Mouse (Mus musculus): ENCODE measurements around the gene Fcrl6. TPM values are rescaled to one million over a fixed set of nuclear protein-coding genes. Genes with fewer than 3 reads are reported as not detected.

The Fcrl6 gene
- total RNA-seq (2021): under 1 TPM in 1 of 2 experiments, not detected in 1; 0.25 TPM
- long read RNA-seq: 0 reads

DNA sequence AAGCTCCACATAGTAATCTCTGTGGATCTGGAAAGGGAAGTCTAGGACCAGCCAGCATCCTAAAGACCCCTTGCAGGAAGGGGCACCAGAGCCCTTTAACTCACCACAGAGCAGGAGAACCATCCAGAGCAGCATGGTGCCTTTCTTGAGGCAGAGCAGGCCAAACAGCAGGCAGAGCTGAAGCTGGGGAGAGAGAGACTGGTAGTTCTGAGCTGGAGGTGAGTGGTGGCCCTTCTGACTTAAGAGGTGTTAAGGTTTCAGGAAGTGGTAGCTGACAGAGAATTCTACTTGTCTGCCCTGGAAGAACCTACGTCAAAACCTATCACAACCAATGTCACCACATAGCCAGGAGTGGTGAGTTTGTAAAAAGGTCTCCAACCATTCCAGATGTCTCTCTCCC, at the start of gene Fcrl6:
Fcrl6 (minus strand) TSS at position 226 of the 400 bp plus-strand sequence.
- no peak for DNase-seq (ENCODE audit: low spot score in 2 of 2)

DNA sequence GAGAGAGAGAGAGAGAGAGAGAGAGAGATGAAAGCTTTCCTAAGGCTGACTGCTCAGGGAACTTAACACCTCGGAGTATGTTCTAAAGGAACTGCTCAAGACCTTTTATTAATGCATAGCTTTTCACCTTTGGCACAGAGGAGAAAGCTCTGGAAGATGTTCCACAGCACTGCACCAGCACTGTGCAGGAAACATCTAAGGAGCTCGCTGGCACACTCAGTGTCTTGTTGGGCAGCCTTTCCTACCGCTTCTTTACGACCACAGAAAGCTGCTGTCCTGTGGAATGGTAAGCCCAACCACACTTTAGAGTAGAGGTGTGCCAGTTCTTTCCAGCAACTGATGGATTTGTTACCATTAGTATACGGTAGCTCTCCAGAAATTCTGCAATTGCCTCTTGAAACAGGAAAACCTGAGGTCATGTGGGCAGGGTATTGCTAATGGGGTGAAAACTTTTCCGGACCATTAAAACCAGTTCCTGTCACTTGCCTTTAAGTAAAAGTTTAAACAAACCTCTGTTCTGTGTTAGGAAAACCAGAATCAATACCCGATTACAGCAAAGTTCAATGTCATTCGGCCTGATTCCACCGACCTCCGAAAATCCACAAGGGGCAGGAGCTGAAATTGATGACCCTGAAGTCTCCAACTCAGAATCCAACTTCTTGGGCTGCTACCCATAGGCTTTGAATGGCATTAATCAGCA, 49.1 kb upstream of the Fcrl6 start:
- DNase-seq (ENCODE audit: low spot score in 2 of 2): no peak

DNA sequence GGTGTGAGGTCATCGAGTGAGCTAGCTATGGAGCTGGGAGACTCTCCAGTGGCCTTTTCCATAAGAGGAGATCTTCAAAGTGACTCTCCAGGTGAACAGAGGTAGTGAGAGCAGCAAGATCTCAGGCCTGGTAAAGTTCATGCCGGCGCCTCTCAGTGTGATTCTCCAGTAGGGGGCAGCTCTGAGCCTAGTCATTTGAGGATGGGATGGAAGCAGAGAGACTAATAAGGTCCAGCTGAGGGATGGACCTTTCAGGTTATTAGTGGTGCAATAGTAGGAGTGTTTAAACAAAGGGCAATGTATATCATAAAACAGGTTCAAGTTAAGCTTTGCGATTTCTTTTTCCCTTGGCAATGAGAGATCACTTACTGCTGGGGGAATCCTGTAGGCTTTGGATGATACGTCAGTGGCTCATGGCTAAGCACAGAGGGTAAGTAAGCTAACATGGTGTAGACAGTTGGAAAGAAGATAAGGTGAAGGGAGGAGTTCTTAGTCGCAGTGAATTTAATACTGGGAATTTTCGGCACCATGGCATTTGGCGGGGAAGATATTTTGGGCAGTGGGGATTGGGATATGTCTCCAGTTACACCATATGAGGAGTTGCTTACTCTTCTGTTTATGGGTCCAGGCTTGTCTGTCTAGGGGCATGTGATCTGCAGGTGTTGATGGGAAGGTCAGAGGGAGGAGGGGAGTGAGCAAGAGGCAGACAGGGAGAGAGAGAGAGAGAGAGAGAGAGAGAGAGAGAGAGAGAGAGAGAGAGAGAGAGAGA, 48.4 kb upstream of the Fcrl6 start:
- DNase-seq (ENCODE audit: low spot score in 2 of 2): peak in 1 of 2 experiments; percentile 29

DNA sequence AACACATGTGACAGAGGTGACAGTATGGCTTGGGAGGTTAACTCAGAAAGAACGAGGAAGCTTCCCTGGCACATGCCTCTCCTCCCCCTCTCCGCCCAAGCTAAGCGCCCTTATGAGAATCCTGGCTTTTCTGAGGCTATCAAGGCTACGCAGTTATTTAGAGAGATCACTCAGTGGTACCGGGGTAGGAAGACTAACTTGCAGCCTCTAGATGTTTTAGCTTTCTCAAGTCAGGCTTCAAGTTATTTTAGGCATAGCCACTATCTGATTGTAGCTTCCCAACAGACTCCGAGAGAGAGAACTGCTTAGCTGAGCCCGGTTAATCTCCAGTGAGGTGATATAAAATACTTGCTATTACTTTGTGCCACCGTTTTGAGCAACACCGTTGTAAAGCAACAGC, 47.0 kb upstream of the Fcrl6 start:
- DNase-seq (ENCODE audit: low spot score in 2 of 2): no peak

DNA sequence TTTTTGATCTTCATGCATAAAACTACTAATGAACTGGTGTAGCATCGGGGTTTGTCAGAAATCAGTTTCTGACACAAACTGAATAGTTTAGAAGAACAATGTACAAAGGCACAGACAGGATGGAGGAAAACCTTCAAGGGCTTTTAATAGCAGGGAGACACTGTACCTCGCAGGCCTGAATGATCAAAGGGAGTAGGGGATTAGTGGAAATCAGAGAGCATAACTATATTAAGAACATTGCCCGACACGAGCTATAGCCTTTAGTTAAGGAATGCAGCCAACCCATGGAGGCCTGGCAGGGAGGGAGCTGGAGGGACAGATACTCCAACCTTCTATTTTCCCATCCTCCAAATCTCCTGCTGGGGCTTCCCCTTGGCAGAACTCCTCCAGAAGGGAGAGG, 44.9 kb upstream of the Fcrl6 start:
- no peak for DNase-seq (ENCODE audit: low spot score in 2 of 2)

DNA sequence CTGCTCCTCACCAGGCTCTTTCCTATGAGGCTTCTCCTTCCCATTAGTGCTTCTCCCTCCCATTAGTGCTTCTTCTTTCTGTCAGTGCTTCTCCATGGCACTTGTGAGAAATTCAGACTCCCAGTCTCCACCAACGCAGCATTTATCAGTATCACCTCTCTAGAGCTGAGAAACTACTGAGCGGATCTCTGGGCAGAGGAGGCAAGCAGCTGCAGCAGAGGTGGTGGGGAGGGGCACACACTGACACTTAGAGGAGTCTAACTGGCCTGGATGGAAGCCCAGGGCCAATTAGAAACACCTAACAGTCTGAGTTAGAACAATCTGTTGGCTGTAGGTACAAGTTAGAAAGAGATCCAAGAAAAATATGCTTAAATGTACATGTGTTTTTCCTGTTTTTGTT, 36.4 kb upstream of the Fcrl6 start:
- no peak for DNase-seq (ENCODE audit: low spot score in 2 of 2)

DNA sequence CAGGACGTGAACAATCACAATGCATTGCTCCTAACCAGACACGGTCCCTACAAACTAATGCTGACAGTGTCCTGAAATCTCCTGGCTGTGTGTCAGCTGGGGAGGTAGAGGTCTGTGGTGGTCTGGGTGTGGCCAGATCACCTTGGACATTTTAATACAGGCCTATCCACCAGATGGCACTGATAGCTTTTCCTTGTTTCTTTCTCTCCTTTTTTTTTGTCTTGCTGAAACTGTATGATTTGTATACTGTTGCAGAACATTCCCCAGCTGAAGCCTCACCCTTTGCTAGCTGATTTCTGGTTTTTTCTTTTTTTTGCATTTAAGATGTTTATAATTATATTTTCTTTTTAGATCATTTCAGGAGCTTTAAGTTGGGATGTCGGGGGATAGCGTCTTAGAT, 35.5 kb upstream of the Fcrl6 start:
- DNase-seq (ENCODE audit: low spot score in 2 of 2): no peak

DNA sequence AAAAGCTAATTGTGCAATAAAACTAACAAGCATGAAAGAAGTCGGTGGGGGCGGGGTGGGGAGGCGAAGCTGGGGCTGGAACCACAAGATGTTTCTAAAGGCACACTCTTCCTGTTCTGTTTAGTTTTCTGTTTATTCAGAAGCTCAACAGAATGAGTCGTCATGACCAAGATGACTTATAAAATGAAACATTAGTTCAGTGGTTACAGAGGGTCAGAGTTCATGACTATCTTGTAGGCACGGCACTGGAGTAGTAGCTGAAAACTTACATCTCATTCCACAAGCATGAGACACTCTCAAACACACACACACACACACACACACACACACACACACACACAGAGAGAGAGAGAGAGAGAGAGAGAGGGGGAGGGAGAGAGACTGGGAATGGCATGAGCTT, 33.9 kb upstream of the Fcrl6 start:
- DNase-seq (ENCODE audit: low spot score in 2 of 2): no peak

DNA sequence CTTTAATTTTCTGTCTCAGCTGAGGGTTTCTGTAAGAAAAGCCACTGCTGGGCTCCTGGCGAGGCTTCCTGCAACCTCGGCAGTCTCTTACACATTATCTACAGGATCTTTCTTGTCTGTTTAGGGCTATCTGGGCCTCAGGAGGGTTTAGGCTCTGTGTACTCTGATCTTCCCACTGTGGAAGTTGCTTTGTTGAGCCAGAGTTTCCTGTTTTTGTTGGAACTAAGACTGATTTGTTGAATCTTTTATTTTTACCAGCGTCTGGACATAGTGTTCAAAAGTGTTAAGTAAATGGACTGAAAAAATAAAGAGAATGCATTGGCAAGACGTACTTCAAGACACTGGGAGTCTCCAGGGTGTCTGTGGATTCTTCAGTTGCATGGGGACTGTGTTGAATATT, 32.9 kb upstream of the Fcrl6 start:
- DNase-seq (ENCODE audit: low spot score in 2 of 2): no peak

DNA sequence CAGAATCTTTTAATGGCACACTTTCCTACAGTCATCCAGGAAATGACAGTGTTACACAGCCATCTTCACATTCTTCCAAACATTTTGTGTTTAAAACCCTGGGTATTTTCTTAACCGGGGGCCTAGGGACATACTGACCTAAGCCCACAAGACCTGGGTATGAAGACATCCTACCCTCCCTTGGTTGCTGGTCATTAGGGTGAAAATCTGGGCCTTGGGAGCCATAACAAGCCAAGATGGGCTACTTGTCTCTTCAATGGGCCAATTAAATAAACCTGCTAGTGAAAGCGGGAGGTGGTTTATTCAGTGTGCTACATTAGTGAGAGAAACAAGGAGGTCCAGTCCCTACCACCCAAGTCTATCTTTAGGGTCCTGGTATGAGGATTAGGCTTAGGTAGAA, 31.8 kb upstream of the Fcrl6 start:
- DNase-seq (ENCODE audit: low spot score in 2 of 2): no peak

DNA sequence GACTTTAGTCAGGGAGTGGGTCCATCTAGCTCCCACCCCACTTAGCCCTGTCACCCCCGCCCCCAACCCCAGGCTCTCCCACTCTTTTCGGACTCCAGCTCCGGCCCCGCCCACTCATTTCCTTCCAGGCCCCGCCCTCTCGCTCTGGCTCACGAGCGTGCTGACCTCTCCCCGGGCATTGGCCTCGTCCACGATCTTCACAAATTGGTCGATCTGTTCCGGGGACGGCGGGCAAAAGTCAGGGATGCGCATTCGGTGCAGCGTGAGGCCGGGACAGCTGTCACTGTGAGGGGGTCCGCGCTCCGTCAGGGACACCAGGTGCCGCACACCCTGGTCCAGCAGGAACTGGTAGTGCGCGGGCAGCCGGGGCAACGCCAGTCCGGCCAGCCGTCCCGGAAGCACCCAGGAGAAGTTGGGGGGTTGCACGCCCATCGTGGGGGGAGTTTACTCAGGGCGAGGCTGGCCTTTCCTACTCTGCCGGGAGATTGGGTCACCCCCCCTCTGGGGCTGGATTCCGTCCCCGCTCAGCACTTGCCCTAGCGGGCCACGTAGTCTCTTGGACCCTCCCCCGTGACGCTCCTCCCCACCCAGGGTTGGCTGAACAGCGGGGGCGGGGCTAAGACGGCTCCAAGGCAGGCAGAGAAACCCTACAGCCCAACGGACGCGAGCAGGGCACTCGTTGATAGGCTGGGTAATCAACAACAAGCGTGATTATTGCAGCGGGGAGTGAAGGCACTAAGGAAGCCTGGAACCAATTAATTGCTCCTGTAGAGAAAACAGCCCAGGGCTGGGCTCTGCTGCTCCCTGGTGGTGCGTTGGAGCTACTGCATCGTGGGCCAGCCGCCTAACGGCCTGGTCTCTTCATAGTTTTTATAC, 30.3 kb upstream of the Fcrl6 start, which contains the start of gene Dusp23:
Dusp23 (minus strand) TSS at position 512 of the 876 bp plus-strand sequence.
- DNase-seq (ENCODE audit: low spot score in 2 of 2): peak; percentile 87 to 95

DNA sequence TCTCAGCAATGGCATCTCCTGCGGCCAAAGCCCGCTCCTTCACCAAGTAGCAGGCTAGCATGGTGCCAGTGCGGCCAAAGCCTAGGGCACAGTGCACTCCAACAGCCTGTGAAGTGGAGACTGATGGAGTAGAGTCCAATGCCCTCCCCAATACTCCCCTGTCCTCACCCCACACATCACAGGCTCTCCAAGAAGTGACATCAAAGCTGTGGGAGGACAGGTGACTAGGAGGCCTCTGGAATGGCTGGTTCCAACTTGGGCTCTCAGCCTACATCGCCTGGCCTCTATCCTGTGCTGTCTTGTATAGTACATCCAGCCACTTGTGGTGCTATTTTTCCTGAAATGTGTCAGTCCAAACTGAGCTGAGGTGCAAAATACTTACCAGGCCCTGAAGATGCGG, 29.4 kb upstream of the Fcrl6 start:
- no peak for DNase-seq (ENCODE audit: low spot score in 2 of 2)

DNA sequence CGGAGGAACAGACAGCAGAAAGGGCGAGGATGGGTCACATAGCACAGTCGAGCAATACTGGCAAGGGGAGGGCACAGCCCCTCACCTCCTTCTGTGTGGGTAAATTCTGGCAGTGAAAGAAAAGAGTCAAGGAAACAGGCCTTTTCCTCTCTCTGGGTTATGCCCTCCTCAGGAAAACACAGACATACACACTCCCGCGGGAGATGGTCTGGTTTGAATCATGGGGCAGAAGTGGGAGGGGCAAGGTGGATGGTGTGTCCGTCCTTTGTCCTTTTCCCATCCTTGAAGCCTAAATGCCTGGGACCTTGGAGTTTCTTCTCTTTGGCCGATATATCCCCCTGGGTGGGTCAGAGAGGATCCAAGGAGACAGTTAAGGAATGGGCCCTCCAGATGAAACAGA, 27.5 kb upstream of the Fcrl6 start:
- no peak for DNase-seq (ENCODE audit: low spot score in 2 of 2)

DNA sequence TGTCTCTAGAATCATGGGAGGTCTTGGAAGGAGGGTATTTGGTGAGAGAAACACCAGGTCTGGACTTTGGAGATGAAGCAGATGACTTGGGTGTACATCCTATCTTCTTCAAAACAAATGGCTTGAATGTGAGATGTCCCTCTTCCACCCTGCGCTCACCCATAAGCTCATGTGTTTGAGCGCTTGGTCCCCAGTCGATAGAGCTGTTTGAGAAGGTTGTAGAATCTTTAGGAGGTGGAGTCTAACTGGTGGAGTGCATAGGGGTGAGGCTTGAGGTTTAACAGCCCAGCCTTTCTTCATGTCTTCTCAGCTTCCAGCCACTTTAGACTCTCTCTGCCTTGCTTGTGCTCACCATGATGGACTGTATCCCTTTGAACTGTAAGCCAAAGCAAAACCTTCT, 24.0 kb upstream of the Fcrl6 start:
- DNase-seq (ENCODE audit: low spot score in 2 of 2): no peak

DNA sequence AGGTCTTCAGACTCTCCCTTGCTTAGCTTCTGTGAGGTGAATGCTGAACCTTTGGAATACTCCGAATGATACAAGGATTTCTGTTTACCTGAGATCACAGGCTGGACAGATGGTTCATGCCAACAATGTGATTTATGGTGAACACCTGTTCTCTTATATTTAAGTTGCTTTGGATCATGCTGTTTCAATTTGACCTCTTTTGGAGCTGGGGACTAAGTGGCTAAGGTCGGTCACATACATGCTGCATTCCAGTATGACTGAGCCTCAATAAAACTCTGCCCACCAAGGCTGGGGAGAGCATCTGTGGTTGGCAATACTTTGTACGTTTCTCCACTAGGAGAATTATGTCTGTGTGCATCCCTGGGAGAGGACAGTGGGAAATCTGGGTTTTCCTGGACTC, 21.7 kb upstream of the Fcrl6 start:
- DNase-seq (ENCODE audit: low spot score in 2 of 2): no peak

DNA sequence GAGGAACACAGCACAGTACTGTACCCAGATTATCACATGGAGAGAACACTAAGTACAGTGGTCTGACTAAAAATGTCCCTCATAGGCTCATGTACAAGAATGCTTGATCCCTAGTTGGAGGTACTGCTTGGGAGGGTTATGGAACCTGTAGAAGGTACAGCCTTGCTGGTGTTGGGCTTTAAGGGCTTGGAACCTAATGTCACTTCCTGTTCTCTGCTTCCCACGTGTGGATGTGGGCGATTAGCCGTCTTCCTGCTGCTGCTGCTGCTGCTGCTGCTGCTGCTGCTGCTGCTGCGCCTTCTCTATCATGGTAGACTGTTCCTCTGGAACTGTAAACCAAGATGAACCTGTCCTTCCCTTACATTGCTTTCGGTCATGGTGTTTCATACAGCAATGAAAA, 21.2 kb upstream of the Fcrl6 start:
- DNase-seq (ENCODE audit: low spot score in 2 of 2): no peak

DNA sequence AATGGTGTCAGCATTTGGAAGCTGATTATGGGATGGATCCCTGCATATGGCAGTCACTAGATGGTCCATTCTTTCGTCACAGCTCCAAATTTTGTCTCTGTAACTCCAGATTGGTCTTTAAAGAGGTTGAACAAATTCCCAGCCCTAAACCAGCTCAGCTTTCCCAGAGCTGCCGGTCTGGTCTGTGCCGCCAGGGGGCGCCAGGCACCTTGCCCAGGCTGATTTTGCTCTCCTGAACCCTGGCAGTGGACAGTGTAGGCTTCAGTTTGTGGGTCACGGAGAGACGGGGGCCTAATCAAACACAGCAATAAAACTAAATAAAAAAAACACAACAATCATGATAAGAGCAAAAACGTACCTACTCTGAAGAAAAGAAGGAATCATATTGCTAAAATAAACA, 16.9 kb upstream of the Fcrl6 start:
- DNase-seq (ENCODE audit: low spot score in 2 of 2): peak; percentile 63 to 71

DNA sequence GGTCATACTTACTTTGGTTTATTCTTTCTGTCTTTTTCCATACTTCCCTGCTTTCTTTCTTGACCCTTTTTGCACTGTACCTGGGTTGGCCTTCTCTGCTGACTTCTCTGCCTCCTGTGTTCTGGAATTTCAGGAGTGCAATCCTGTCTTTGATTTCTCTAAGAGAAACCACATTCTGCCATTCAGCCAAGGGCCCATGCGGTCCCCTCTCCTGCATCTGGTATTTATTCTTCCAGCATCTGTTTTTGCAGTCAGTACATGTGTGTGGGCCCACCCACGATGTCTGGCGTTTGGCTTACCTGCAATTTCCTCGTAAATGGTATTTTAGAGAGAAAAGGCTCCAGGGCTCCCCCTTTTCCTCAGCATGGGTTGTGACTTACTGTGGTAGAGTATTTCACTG, 15.8 kb upstream of the Fcrl6 start:
- no peak for DNase-seq (ENCODE audit: low spot score in 2 of 2)

DNA sequence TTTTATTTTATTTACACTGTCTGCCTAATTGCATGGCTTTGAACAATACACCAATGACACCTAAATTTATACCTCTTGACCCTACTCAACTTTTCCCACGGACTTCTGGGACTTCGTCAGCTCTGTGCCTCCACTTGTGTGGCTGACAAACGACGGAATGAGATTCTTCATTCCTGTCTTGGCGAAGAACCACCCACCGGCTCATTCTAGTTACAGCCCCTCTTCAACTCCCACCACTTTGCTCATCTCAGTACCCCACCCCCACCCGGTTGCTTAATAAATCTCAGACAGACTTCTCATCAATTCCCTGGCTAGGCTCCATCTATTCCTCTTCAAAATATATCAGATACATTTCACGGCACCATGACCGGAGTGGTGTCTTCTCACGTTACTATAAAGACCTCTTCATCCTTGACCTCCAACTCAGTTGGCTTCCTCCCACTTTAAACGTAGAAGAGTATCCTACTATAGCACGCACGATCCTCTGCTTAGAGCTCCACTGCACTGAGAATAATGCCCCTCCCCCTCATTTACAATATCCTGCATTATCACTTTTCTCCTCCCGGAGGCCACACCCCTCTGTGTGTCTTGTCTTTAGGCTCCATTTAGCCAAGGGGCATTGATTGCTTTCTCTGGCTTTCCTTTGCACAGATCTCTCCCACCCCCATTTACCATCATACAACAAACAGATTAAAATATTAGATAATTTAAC, 15.2 kb upstream of the Fcrl6 start:
- DNase-seq (ENCODE audit: low spot score in 2 of 2): no peak

DNA sequence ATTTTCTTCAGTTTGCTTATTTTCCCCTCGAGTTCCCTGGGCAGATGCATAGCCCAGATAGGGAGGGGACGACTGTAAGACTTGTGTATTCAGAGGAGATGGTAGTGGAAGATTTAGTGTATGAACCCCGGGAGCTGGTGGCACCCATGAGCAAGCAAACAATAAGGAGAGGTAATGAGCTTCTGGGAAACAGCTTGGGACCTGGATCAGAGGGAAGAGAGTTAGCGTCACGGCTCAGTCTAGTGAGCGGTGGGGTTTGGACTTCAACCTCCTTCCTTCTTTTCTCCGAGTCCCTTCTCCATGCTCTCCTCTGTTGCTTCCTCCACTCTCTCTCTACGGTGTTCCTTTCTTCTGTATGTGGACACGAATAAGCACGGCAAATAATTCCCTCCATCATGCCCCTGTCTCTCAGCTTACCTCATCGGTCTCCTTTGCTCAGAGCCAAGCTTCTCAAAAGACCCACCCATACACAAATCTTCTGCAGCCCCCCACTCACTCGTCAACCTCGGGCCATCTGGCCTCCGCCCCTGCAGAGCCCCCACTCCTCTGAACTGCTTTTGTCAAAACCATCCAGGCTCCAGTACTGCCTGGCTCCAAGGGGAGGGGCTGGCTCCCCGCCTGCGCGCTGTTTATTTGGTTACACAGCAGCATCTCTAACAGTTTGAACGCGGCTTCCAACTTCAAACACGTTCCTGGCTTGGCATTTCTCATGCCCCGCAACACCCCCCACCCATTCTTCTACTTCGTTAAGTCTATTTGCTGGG, 14.4 kb upstream of the Fcrl6 start:
- peak; percentile 48 to 67 for DNase-seq (ENCODE audit: low spot score in 2 of 2)

Data from layer of hippocampus, postnatal 10 days (tissue).